ENCODE assay signal across 21 mouse cellular contexts in genomic region chr19:24978852-24979842, GRCm38 (mm10). TPM values are rescaled to one million over a fixed set of nuclear protein-coding genes. Genes with fewer than 3 reads are reported as not detected.
DNase-seq lines count a peak whose midpoint lies in the region; ATAC-seq and TF ChIP-seq lines count a peak whose summit lies in the region.
"Had no signal": no experiment of that assay in that cellular context is flagged by ENCODE, and none has a peak within 500 bp of the region (broad histone marks: within the 10 kb centered on the region; RNA-seq: fewer than 3 reads in every experiment).

No protein-coding gene starts in this region.

- peak; percentile 47 for DNase-seq in kidney, adult 18-20 months
- DNase-seq in kidney, postnatal 10 days, result no peak
- peak; percentile 32 to 57 for DNase-seq in kidney, postnatal 25 days
- DNase-seq in stomach, postnatal 0 days (ENCODE audit: low spot score), result no peak
- no peak for DNase-seq in left cerebral cortex, postnatal 14 days (ENCODE audit: low spot score in 2 of 2)
- DNase-seq: adrenal gland, postnatal 14 days; cerebellum, adult 2 months; cerebellum, postnatal 36 days; gastrocnemius, adult 2 months; layer of hippocampus, postnatal 36 days; thymus, postnatal 25 days had no signal

- no peaks in the 10 kb centered on the region for H3K9me3 ChIP-seq in stomach, postnatal 0 days (ENCODE audit: control insufficient read depth, low read length)
- H3K9me3 ChIP-seq: embryonic facial prominence, embryonic 15.5 days; heart, embryonic 12.5 days; liver, embryonic 15.5 days; midbrain, embryonic 15.5 days had no signal

- no peak for TF ChIP-seq EP300 in stomach, postnatal 0 days (optimal IDR thresholded peaks at IDR 0.05)

- TF ChIP-seq CTCF in stomach, postnatal 0 days (IDR thresholded peaks at IDR 0.05; ENCODE audit: low read depth), result no peak

- no peak overlapping the region for H3K4me3 ChIP-seq in stomach, postnatal 0 days (ENCODE audit: low read depth, low read length)
- H3K4me3 ChIP-seq: embryonic facial prominence, embryonic 15.5 days; gastrocnemius, adult 2 months; heart, embryonic 12.5 days; liver, embryonic 15.5 days; megakaryocyte, embryonic 14.5 days; midbrain, embryonic 15.5 days had no signal

- 66% methylated on average over 10 of the region's 10 CpGs for WGBS in stomach, postnatal 0 days

- no peak overlapping the region for H3K9ac ChIP-seq in stomach, postnatal 0 days (ENCODE audit: low read length)
- H3K9ac ChIP-seq: embryonic facial prominence, embryonic 15.5 days; heart, embryonic 12.5 days; hindbrain, embryonic 14.5 days; liver, embryonic 15.5 days; midbrain, embryonic 15.5 days had no signal

- no peaks in the 10 kb centered on the region for H3K36me3 ChIP-seq in stomach, postnatal 0 days (ENCODE audit: control insufficient read depth, insufficient read depth, low read length)
- H3K36me3 ChIP-seq: embryonic facial prominence, embryonic 15.5 days; heart, embryonic 12.5 days; liver, embryonic 15.5 days; midbrain, embryonic 15.5 days had no signal

- ATAC-seq in granulocyte monocyte progenitor cell, adult 5-6 weeks (replicated peaks; ENCODE audit: poor library complexity, severe bottlenecking), result peak; percentile 59
- 0 out of 2 replicates have a peak, but pooled peaks have one; percentile 49 for ATAC-seq in stomach, postnatal 0 days (ENCODE audit: low FRiP score, low TSS enrichment)
- ATAC-seq in CD4-positive, CD25-positive, alpha-beta regulatory T cell, adult 4 months, result no peak
- ATAC-seq: lung, postnatal 0 days; midbrain, embryonic 15.5 days had no signal

- H3K27ac ChIP-seq in stomach, postnatal 0 days (replicated peaks), result no peak overlapping the region
- H3K27ac ChIP-seq: embryonic facial prominence, embryonic 15.5 days; gastrocnemius, adult 2 months; hindbrain, embryonic 14.5 days; liver, embryonic 15.5 days; midbrain, embryonic 15.5 days had no signal

- H3K4me2 ChIP-seq in stomach, postnatal 0 days (replicated peaks; ENCODE audit: low read depth), result no peak overlapping the region
- H3K4me2 ChIP-seq: embryonic facial prominence, embryonic 15.5 days; heart, embryonic 12.5 days; hindbrain, embryonic 14.5 days; liver, embryonic 15.5 days; midbrain, embryonic 15.5 days had no signal

- H3K4me1 ChIP-seq in stomach, postnatal 0 days (replicated peaks; ENCODE audit: control insufficient read depth, insufficient read depth), result no peaks in the 10 kb centered on the region
- H3K4me1 ChIP-seq: embryonic facial prominence, embryonic 15.5 days; heart, embryonic 12.5 days; midbrain, embryonic 15.5 days had no signal

- H3K27me3 ChIP-seq in stomach, postnatal 0 days (ENCODE audit: control insufficient read depth, insufficient read depth, low read length), result no peaks in the 10 kb centered on the region
- H3K27me3 ChIP-seq: CH12.LX; embryonic facial prominence, embryonic 15.5 days; heart, embryonic 12.5 days; liver, embryonic 15.5 days; megakaryocyte, embryonic 14.5 days; midbrain, embryonic 15.5 days had no signal

- intact Hi-C loops in left cerebral cortex, postnatal 14 days (cut with DNase I), result no loop called here

RNA-seq across cellular contexts. Expression of gene Cbwd1, which starts 17.7 kb away (rescaled TPM):
- 5.3 and 14.2 TPM in 2 replicates for total RNA-seq in granulocyte monocyte progenitor cell, adult 5-6 weeks (2014; fragmentation: Nextera tagmentation)
- 24.6 and 37.7 TPM in 2 replicates for total RNA-seq in granulocyte monocyte progenitor cell, adult 5-6 weeks (2017)
- polyA plus RNA-seq in stomach, postnatal 0 days (2015; fragmentation: Nextera tagmentation; extraction: Ambion mirVana), result 12.1 and 12.8 TPM in 2 replicates
- 10 to 100 TPM; 12.2 to 27.9 TPM for polyA plus RNA-seq in CD4-positive, CD25-positive, alpha-beta regulatory T cell, adult 4 months (2017; shearing (Covaris generic))
- total RNA-seq in left cerebral cortex, postnatal 14 days (2021), result 10 to 100 TPM; 11.5 to 12.3 TPM

RNA-seq across cellular contexts. Expression of gene Dock8, which starts 20.2 kb away (rescaled TPM):
- 100 and 126 TPM in 2 replicates for total RNA-seq in granulocyte monocyte progenitor cell, adult 5-6 weeks (2014; fragmentation: Nextera tagmentation)
- total RNA-seq in granulocyte monocyte progenitor cell, adult 5-6 weeks (2017), result 46.1 and 58.8 TPM in 2 replicates
- polyA plus RNA-seq in stomach, postnatal 0 days (2015; fragmentation: Nextera tagmentation; extraction: Ambion mirVana), result 3.3 and 3.4 TPM in 2 replicates
- 100 to 1,000 TPM in 1 of 2 experiments, 10 to 100 TPM in 1; 97.2 to 114 TPM for polyA plus RNA-seq in CD4-positive, CD25-positive, alpha-beta regulatory T cell, adult 4 months (2017; shearing (Covaris generic))
- total RNA-seq in left cerebral cortex, postnatal 14 days (2021), result 1 to 10 TPM; 2.7 to 5.1 TPM

Comparison
In these comparisons a context has a peak if more than half of its experiments do, and no peak if none do; other contexts are left out.
1. DNase-seq: peak in kidney, adult 18-20 months (single experiment) and kidney, postnatal 25 days (2 of 2); none in kidney, postnatal 10 days (single experiment), stomach, postnatal 0 days (single experiment) and left cerebral cortex, postnatal 14 days (0 of 2).
2. RNA of gene Dock8, which starts 20.2 kb away (total RNA-seq): 46.1 to 126 TPM in granulocyte monocyte progenitor cell, adult 5-6 weeks; 2.7 to 5.1 TPM in left cerebral cortex, postnatal 14 days; every median in the first group is over 4 times any median in the second.